Mouse (Mus musculus) cerebellum, postnatal 4 days (tissue): ENCODE data around the gene Megf9.

Experiments used
- DNase-seq, 2 experiments: peaks; one replicate each; pipeline ENCODE4 v3.0.0; 2022; ENCODE audit warnings: low spot score in 2 of 2, mixed read lengths in 1 of 2

The Megf9 gene

DNA sequence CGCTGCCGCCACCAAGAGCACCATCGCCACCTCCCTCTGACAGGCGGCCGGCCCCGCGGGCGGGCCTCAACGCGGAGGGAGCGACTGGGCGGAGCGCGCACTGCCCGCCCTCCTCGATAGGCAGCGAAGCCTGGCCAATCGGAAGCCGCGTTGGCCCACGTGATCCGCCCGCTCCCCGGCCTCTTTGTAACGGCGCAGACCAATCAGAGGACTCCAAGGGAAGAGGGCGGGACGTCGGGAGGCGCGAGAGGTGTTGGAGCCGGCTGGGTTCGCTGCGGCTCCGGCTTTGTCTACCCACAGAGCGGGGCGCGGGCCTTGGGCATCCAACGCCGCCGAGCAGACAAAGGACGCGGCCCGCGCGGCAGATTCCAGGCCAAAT, at the start of gene Megf9:
Gene Megf9, minus strand, starts transcription at position 105 of the 379 bp plus-strand sequence.
- peak; percentile 93 to 97 for DNase-seq

GRCm38 (mm10) chr4:70579654-70580053, 44.9 kb upstream of the Megf9 start:
- peak in 1 of 2 experiments; percentile 48 for DNase-seq

GRCm38 (mm10) chr4:70578301-70578700, 43.5 kb upstream of the Megf9 start:
- no peak for DNase-seq

GRCm38 (mm10) chr4:70576096-70576495, 41.3 kb upstream of the Megf9 start:
- no peak for DNase-seq

DNA sequence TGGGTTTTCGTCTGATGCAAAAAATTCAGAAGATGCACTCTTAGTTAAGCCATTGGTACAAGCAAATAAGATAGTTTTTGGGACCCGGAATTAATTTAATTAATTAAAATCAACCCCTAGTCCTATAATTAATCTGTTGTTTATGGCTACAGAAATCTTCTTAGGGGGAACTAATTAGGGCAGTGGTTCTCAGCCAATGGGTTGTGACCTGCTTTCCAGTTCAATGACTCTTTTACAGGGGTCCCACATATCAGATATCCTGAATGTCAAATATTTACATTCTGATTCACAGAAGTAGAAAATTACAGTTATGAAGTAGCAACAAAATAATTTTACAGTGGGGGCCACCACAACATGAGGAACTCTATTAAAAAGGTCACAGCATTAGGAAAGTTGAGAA, 39.1 kb upstream of the Megf9 start:
- no peak for DNase-seq

- DNase-seq: no peak
These were observed 19.1 kb upstream of the Megf9 start for GRCm38 (mm10) chr4:70553888-70554287.

DNA sequence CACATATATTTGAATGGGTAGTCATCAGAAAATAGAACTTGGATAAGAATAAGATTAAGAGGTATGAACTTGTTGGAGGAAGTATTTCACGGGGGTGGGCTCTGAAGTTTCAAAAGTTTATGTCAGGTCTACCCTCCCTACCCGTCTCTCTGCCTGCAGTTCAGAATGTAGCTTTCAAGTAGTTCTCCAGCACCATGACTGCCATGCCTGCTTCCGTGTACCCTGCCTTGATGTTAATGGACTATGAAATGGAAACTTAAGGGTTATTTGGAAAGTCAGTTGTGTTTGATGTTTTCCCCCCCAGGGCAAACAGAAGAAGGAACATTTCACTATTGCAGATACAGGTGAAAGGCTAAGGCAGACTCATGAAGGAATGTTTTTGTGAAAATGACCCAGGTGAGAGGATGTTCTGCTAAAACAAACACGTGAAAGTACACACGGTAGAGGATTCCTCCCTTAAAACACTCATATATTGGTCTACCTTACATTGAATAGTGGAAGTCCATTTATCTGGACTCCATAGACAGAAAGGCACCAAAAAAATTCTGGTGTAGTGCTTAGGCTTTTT, 18.5 kb upstream of the Megf9 start:
- no peak for DNase-seq

DNA sequence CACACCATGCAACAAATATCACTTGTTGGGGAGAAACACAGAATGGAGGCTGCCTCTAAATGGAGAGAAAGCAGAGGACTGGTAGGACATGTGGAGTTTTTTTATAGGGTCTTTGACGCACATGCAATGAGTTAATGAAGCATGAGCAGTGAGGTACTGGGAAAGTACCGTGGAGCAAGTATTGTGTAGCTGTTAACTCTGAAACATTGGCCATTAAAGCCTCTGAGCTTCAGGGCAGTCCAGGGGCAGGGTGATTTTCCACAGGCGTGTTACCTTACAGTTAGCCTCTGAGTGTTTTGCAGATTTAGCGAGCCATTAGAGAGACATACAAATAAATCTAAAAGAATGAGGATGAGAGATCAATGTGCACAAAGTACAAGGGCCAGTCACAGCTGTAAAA, 17.3 kb upstream of the Megf9 start:
- DNase-seq: no peak

GRCm38 (mm10) chr4:70547411-70548148, 12.8 kb upstream of the Megf9 start:
- DNase-seq: no peak

DNA sequence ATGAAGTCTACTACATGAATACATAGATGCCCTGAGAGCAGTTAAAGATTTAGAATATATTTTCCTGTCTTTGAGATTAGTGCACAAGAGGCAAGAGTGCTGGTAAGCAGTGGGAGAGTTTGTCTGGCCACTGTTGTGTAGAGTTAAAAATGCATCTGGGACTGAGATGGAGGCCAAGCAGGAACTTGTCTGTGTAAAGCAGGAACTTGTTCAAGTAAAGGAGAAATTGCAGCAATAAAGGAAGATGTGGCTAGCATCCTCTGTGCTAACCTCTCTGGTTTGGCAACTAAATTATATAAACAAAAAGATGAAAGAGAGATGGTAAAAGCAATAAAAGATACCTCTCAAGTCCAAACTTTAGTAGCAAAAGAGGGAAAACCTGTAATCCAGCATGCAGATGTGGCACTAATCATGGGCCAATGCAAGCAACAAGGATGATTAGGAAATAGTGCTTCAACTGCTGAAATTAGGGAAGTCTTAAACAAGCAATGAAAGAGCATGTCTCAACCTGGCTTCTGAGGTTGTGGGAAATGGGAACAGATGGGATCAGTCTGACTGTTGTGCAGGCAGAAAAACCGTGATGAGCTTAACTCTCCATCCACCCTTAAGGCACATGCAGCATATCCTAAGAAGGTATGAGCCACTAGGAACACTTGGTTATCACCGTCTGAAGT, 11.2 kb upstream of the Megf9 start:
- DNase-seq: no peak

- no peak for DNase-seq
These were observed 9.6 kb upstream of the Megf9 start for GRCm38 (mm10) chr4:70544390-70544789.

DNA sequence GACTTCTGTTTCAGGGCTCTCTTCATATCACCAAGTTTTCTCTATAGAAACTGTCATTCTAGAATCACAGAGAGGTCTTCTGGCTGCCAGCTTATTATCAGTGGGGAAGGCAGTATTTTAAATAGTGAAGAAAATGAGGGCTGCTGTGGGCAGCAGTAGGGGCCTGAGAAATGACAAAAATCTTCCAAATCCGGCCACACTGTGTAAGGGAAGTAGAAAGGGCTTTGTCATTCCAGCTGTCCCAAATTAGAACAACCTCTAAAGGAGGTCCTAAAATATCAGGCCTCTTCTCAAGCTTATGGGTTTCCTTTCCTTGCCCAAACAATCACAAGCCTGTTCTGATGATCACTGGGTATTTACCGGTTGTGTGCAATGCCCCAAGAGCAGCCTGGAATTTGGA, 7.6 kb upstream of the Megf9 start:
- DNase-seq: no peak

DNA sequence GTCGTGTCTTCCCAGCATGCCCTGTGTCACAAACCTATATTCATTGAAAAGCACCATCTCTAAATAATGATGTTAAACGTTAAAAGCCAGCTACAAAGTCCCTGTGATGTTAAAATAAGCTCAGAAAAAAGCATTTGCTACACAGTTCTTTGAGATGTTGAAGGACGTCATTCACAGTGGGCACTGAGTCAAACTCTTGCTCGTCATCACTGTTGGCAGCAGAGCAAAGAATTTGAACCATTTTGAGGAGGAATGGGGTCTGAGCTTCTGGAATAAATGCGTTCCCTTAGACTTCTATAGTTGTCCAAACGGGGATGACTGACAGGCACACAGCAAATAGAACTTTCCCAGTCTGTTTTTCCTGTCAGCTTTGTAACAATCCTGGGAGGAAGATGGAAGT, 5.9 kb upstream of the Megf9 start:
- no peak for DNase-seq

DNA sequence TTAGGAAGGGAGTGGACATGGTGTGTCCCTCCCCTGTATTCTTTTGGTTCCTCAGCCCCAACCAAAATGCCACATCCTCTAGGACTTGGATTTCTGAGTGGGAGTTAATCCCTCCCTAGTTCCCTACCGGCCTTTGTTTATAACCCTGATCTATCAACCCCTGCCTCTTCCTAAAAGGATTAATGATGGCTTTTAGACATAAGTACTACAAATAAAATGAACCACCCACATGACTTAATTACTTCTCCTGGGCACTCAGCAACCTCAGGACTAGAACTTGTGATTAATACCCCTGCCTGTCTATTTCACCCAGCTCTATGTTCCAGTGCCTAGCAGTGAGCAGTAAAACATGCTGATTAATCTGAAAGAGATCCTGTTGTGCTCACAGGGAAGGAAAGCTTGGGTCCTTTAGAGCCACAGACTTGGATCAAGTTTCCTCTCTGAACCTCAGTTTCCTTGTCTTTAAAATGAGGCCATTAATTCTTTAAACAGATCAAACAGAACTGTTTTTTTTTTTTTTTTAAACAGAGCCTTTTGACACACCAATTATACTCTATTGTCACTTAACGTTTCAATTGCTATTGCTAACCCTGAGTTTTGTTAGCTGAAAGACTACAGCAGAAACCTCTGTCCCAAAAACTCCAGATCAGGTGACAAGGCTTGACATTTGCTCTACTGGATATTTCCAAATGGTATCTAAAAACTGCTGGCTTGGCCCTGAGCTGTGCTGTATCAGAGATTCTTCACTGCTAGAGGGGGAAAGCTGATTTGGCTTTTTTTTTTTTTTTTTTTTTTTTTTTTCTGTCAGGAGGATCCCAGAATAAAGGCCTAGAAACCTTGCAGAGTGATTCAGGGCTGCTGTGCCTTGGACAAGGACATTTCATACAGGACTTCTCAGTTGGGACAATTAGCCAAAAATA, 2.1 kb upstream of the Megf9 start:
- no peak for DNase-seq

- peak in 1 of 2 experiments; percentile 39 for DNase-seq
These were observed 1.0 kb upstream of the Megf9 start for GRCm38 (mm10) chr4:70535711-70536311.

GRCm38 (mm10) chr4:70535289-70535688, 494 bp upstream of the Megf9 start:
- DNase-seq: no peak

- peak; percentile 27 to 52 for DNase-seq
These were observed 511 bp downstream of the Megf9 start for GRCm38 (mm10) chr4:70534078-70534890.

DNA sequence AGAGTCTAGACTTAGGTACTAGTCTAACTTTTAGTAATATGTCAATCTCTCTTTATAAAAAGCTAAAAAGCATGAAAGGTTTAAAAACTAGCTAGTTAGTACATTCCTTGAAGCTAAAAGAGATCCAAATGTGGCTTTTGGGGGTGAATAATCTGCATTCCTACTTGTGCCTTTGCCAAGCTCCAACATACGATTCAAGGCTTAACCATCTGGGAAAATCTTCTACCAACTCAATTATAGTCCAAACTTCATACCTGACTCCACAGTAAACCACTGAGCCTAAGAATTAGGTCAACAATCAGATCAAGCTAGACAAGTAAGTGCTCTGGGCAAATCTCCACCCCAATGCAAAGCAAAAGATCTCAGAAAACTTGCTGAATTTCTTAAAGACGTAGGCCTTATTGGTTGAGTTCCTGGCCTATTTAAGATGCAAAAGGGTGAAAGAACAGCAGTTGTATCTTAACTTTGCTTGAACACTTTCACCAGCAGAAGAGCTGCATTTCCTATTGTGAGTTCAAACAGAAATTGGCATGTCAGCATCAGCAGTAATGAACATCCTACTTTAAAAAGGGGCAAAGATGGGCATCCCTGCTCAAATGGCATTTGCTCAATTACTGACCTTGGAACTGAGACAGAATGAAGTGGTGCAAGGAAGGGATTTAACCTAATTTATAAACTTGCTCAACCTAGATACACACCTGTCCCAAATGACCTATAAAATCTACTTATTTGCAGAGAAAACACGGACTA, 1.6 kb downstream of the Megf9 start:
- no peak for DNase-seq

DNA sequence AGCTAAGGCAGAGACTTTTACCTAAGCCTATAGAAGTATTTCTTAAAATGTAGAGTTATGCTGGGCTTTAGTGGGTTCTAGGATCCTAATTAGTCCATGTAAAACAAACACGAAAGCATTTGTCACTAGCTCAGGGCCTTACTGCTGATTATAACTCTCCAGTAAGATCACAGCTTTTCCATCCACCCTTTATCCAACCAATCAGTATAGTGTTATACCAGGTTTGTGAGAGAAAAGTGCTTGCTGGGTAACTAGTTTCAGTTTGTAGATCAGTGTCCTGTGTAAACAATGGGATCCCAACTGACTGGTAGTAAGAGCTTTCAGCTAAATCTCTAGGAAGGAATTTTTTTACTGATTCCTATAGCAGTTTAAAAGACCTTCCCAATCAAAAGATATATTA, 3.8 kb downstream of the Megf9 start:
- no peak for DNase-seq

GRCm38 (mm10) chr4:70528622-70529021, 6.2 kb downstream of the Megf9 start:
- DNase-seq: no peak
